Comparison of ENCODE assay signal across 19 mouse cellular contexts in genomic region chr10:126822418-126822817, GRCm38 (mm10).
"Had no signal": no experiment of that assay in that cellular context is flagged by ENCODE, and none has a peak within 500 bp of the region (broad histone marks: within the 10 kb centered on the region; RNA-seq: fewer than 3 reads in every experiment).

No protein-coding gene starts in this region.

- H3K36me3 ChIP-seq: limb, embryonic 10.5 days; limb, embryonic 13.5 days; liver, embryonic 12.5 days; liver, embryonic 15.5 days; lung, embryonic 15.5 days; midbrain, embryonic 10.5 days had no signal

- ATAC-seq: liver, embryonic 12.5 days had no signal

- DNase-seq: kidney, adult 18-20 months; kidney, adult 9 months; kidney, postnatal 14 days; kidney, postnatal 4 days; layer of hippocampus, postnatal 36 days; liver; lung, adult 18-20 months; lung, postnatal 10 days; lung, postnatal 36 days; midbrain, embryonic 14.5 days; thymus, adult 18-20 months; thymus, postnatal 36 days had no signal

- H3K9me3 ChIP-seq: limb, embryonic 10.5 days; liver, embryonic 12.5 days; liver, embryonic 15.5 days; lung, embryonic 15.5 days; midbrain, embryonic 10.5 days had no signal

- H3K4me2 ChIP-seq: limb, embryonic 13.5 days; liver, embryonic 12.5 days; liver, embryonic 15.5 days; lung, embryonic 15.5 days had no signal

- H3K27ac ChIP-seq: limb, embryonic 10.5 days; limb, embryonic 13.5 days; liver, embryonic 12.5 days; liver, embryonic 15.5 days; lung, embryonic 15.5 days; midbrain, embryonic 10.5 days had no signal

- H3K9ac ChIP-seq: limb, embryonic 13.5 days; liver, embryonic 12.5 days; liver, embryonic 15.5 days; lung, embryonic 15.5 days had no signal

- H3K27me3 ChIP-seq: limb, embryonic 13.5 days; liver, embryonic 12.5 days; liver, embryonic 15.5 days; lung, embryonic 15.5 days; megakaryocyte, embryonic 14.5 days had no signal

- H3K4me3 ChIP-seq: limb, embryonic 10.5 days; limb, embryonic 13.5 days; liver, embryonic 12.5 days; liver, embryonic 15.5 days; lung, embryonic 15.5 days; megakaryocyte, embryonic 14.5 days; midbrain, embryonic 10.5 days had no signal

- H3K4me1 ChIP-seq: liver, embryonic 12.5 days; liver, embryonic 15.5 days; lung, embryonic 15.5 days; megakaryocyte, embryonic 14.5 days; midbrain, embryonic 10.5 days had no signal
